Mouse (Mus musculus): Measurements from ENCODE around the gene Zbtb2.
"Not testable (repeated sequence)": the region's sequence is repeated elsewhere in the genome, so short reads cannot be mapped to it uniquely, and the experiment has no call there.

Zbtb2 gene

GRCm38 (mm10) chr10:4387701-4388383, at the start of gene Zbtb2:
Gene Zbtb2, minus strand, starts transcription at chr10:4388108.
- DNase-seq (ENCODE audit: low read depth, low spot score): peak; percentile 79

DNA sequence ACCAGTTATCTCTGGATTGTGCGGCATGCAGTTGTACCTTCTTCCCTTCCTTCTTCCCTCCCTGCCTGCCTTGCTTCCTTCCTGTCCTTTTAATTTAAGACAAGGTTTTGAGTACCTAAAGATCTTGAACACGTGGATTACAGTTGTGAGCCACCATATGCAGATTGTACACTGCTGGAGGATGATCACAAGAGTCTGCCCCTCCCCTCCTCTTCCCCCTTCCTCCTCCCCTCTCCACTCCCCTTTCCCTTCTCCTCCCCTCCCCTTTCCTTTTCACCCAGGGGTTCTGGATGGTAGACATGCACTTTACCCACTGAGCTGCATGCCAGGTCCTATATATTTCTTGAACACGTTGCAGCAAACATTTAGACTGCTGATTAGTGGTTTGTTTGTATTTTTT, 47.5 kb upstream of the Zbtb2 start:
- peak; percentile 70 for DNase-seq (ENCODE audit: low read depth, low spot score)

DNA sequence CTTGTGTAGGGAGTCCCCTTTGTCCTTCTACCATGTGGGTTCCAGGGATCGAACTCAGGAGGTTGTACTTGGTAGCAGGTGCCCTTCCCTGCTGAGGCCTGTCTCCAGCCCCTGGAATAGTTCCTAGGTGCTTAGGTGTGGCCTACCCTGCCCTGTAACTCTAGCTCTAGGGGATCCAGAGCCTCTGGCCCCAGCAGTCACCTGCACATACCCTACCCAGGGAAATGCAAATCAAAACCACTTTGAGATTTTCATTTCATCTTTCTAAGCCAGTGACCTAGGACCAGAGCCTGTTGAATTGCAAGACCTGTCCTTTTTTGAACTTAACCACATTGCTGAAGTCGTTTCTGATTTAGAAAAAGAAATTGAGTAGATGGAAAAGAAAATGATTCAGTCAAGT, 46.0 kb upstream of the Zbtb2 start:
- DNase-seq (ENCODE audit: low read depth, low spot score): not testable (repeated sequence)

DNA sequence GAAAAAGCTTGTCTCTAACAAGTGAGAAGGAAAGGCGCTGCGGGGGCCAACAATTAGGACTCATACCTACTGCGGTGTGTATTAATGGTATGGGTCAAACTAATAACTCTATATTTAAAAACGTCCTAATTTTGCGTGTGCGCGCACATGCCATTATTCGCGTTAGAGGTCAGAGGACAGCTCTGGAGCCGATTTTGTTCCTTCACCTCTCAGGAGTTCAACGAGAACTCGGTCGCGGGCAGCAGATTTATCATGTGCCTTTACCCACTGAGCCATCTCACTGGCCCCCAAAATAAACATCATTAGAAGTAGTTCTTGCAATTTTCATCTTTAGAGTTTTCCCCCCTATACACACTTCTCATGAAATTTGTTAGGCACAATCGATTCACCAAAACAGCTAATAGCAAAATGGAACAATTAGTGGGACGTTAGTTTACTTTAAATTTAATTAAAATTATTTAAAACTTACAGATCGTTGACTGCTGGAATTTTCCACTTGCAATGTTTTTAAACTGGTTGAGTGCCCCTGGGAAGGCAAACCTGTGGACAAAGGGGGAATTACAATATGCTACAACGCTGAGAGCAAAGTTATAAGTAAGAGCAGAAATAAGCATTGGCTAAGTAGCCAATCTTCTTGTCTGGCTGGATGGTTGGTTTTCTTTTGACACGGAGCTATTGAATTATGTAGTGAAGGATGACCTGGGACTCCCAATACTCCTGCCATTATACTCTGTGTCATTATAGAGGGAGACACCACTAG, 45.3 kb upstream of the Zbtb2 start:
- peak; percentile 39 for DNase-seq (ENCODE audit: low read depth, low spot score)

DNA sequence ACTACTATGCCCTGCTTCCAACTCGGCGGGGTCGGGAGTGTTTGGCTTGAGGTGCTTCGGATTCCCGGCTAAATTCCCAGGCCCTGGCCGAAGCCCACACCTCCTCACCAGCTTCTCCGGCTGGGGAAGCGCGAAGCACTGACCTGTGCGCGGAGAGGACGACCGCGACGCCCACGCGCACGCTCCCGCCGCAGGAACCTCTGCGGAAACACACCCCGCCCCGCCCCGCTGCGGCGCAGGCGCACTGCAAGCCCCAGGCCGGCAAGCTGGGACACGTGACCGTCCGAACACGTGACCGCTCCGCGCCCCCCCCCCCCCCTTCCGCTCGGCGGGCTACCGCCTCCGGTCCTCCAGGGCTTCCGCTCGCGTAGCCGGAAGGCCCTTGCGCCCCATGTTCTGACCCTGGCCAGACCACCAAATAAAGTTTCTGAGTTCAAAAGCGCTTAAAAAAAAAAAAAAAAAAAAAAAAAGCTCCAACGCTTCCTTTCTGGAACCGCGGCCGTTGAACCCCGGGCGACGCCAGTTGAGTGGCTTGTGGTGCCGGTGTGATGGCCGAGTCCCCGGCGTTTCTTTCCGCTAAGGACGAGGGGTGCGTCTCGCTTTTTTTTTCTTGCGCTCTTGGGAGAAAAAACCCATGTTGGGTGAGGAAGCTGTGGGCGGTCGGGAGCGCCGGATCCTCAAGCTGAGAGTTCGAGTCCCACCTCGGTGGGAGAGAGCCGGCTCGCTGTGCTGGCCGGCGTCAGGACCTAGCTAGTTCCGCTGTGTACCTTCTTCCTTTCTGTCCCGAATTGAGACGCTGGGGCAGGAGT, 44.4 kb upstream of the Zbtb2 start, which contains the start of the genes Rmnd1 and Armt1:
Gene Rmnd1 (minus strand): TSS at position 266 of the 809 bp plus-strand sequence.
Gene Armt1 (plus strand): TSS at position 345 of the 809 bp plus-strand sequence.
- peak; percentile 99 for DNase-seq (ENCODE audit: low read depth, low spot score)

- DNase-seq (ENCODE audit: low read depth, low spot score): no peak
Measured at GRCm38 (mm10) chr10:4431746-4432122, 43.8 kb upstream of the Zbtb2 start.

- no peak for DNase-seq (ENCODE audit: low read depth, low spot score)
Measured at GRCm38 (mm10) chr10:4430826-4431225, 42.9 kb upstream of the Zbtb2 start.

DNA sequence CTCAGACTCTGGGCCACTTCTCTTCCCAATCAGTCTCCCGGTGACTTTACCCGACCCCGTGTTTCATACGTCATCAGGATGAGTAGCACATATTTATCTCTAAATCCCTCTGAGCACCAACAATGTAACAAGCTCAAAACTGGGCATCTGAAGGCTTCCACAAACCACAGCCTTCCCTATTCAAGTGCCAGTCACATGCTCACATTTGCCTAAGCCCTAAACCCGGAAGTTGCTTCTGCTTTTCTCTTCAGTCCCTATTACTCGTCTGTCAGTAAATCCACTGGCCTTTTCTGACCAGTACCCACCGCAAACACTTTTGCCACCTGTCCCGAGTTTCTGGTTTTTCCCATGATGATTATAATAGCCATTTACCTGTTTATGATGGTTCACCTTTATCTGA, 42.5 kb upstream of the Zbtb2 start:
- no peak for DNase-seq (ENCODE audit: low read depth, low spot score)

DNA sequence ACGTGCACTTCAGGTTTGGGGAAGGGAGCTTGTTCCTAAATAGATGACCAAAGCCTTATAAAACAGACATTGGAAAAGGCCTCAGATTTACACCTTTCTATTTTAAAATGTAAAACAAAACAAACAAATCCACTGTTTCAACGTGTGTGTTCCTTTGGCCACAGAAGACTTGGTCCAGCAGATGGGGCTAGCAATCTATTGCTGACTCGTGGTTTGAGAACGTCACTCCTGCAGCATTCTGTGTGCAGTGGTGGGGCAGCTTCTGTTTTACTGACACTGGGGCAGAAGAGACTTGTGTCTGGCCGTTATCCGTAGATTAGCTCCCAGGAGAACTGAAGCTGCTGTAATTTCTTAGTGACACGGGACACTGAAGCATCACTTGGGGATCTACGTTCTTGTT, 37.3 kb upstream of the Zbtb2 start:
- DNase-seq (ENCODE audit: low read depth, low spot score): no peak

DNA sequence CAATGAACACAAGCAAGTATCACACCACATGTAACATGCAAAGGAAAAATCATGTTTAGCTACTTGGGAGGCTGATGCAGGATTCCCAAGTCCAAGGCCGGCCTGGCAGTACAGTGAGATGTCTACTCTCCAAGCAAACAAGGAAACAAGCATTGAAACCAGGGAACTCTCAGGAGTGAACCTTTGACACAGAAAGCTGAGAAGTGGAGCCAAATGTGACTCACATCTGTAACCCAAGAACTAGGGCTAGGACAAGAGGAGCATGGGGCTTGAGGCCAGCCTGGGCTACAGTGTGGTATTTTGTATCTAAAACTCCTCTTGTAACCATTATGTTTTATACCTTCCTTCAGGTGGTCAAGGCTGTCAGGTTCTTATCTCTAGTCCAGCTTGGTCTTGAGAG, 19.3 kb upstream of the Zbtb2 start:
- DNase-seq (ENCODE audit: low read depth, low spot score): no peak

- DNase-seq (ENCODE audit: low read depth, low spot score): no peak
Measured at GRCm38 (mm10) chr10:4405511-4405910, 17.6 kb upstream of the Zbtb2 start.

DNA sequence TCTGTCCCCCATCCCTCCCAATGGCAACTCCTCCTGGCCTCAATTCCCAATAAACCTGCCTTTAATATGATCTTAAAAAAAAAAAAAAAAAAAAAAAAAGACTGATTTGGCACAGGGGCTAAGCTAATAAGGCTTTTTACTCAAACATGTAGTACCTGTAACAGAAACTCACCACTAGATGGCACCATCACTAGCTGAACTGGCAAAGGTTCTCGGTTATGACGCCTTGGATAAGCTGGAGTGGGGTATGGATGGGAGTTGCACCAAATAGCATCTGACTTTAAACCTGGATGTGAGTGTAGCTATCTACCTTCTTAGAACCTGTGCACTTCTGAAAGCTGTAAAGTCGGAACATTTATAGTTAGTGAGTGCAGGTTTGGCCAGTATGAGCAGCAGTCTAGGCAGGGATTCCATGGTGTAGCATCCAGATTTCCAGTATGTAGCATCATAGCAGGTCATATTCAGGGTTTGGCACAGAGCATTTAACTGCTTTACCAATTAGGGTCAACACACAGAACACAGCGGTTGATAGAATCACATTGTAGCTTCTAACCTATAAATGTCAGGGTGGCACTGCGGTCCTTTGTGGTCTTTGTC, 17.1 kb upstream of the Zbtb2 start:
- DNase-seq (ENCODE audit: low read depth, low spot score): peak; percentile 80

DNA sequence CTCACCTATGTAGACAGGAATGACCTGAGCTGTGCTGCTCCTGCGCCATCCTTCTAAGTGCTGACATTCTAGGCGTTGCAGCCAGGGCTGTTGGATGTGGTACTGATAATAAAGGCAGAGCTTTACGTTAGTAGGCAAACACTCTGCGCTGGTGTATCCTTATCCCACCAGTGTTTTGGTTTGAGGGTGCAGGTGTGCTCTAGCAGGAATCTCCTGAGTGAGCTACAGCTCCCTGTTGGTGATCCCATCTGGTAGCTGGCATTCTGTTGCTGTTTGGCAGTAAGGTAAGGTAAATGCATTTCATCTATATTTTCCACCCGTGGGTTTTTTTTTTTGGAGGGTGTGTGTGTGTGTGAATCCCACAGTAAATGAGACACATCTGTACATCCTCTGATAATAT, 10.2 kb upstream of the Zbtb2 start:
- DNase-seq (ENCODE audit: low read depth, low spot score): no peak

GRCm38 (mm10) chr10:4395321-4395720, 7.4 kb upstream of the Zbtb2 start:
- no peak for DNase-seq (ENCODE audit: low read depth, low spot score)

- peak; percentile 71 for DNase-seq (ENCODE audit: low read depth, low spot score)
Measured at GRCm38 (mm10) chr10:4391851-4392250, 3.9 kb upstream of the Zbtb2 start.

DNA sequence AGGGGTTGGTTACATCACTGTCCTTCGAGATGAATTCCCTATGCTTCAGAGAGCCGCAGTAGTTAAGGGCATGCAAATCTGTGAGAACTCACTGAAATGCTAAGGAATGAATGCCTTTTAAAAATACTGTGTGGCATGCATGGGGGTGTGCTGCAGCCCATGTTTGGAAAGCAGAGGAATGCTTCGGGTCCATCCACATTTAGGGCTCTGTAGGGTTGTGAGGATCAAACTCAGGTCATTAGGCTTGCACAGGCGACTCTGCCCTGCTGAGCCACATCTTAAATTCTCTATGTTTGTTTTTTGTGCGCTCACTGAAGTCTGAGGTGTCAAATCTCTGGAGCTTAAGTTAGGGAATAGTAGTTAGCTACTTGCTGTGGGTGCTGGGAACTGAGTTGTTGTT, 3.2 kb upstream of the Zbtb2 start:
- no peak for DNase-seq (ENCODE audit: low read depth, low spot score)

DNA sequence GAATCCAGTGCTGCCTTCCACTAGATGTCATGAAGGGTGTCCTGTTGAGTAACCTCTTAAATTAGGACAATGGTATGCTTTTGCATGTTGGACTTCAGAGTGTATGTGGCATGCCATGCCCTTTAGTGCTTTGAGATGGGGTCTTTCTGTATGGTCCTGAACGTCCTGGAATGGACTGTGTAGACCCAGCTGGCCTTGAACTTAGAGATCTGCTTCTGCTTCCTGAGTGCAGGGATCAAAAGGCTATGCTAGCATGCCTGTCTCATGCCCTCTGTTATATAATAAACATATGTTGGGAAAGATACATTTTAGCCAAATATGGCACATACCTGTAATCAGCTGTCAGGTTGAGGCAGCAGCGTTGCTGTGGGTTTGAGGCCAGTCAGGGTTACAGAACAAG, 2.6 kb upstream of the Zbtb2 start:
- no peak for DNase-seq (ENCODE audit: low read depth, low spot score)

DNA sequence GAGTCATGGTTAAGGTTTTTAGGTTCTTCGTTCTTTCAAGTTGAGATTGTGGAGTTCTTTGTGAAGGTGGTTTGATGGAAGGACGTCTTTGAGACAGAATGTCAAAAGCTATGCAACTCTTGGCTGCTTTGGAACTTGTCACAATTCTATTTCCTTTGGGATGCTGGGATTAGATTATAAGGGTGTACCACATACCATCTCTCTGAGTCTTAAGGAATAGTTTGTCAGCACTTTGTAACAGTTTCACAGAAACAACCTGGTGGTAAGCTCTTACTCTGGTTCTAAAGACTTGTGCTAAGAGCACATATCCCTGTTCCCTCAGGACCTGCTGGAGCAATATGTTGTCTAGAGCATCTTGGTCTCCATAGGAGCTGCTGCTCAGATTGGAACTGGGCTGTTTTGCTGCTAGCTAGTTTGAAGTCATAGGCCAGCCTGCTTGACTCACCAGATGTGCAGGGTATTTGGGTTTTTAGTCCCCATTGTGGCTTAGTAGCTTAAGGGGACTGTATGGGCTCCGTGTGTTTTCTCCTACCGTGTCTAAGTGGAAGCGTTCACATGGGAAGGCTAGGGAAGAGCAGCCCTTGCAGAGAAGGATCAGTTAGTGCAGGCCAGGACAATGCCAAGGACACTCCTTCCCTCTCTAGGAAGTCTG, 1.7 kb upstream of the Zbtb2 start:
- DNase-seq (ENCODE audit: low read depth, low spot score): no peak

GRCm38 (mm10) chr10:4389036-4389435, 1.1 kb upstream of the Zbtb2 start:
- DNase-seq (ENCODE audit: low read depth, low spot score): no peak

- no peak for DNase-seq (ENCODE audit: low read depth, low spot score)
Measured at GRCm38 (mm10) chr10:4388384-4388745, 457 bp upstream of the Zbtb2 start.
